Mouse (Mus musculus): Measurements from ENCODE around the gene Sfmbt2.

The Sfmbt2 gene

DNA sequence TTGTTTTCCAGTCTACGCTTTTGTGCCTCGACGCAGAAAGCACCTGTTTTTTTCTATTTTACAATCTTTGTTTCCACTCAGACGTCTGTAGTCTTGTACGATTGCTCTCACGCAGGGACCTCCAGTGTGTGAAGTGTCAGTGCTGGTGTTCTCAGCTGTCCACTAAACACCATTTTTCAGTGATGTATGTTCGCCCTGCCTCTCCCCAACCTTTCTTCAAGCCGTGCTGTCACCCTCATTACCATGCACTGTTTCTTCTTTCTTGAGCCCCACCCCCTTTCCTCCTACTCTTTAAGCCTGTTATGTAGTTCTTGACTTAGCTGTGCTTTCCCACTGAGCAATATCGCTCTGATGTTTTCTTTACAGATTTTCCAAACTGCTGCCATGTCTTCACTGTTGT, 67.0 kb downstream of the Sfmbt2 start:
- in situ Hi-C loops (cut with MboI; ENCODE audit: low pct_unique_long_range_greater_than_20kb in 1 of 2, low sequenced_read_pairs in 2 of 2, unreplicated experiment in 1 of 2) = no loop called here

DNA sequence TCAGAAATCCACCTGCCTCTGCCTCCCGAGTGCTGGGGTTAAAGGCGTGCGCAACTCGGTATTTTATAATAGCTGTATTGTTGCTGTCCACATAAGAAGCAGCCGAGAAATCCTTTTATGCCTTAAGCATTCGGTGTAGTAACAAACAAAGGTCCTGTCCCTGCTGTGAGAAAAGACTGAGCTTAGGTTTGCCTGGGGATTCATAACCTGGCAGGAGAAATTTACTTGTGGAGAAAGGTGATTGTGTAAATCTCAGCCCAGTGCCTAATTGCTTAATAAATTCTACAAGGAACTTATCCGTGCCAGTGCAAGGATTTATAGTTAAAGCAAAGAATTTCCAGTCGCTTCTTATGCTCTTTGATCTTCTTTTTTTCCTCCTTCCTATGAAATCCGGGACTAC, 71.5 kb downstream of the Sfmbt2 start:
- in situ Hi-C loops (cut with MboI; ENCODE audit: low pct_unique_long_range_greater_than_20kb in 1 of 2, low sequenced_read_pairs in 2 of 2, unreplicated experiment in 1 of 2) = no loop called here

DNA sequence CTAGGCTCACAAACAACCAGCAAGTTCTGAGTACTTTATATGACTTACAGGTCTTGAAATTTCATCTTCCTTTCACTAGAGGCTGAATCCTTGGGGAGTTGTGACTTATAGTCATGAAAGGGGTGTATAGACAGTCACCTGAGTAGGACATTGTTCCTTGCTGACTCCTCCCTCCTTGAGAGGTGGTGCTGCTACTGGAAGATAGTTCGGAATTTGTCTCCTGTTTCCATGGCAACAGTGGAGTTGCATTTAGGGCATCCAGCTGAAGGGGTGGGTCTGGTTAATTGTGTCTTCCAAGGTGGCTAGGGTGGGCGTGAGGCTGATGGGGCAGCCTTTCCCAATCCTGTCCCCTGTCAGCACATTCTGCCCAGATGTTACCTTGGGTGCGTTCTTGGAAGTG, 83.3 kb downstream of the Sfmbt2 start:
- in situ Hi-C loops (cut with MboI; ENCODE audit: low pct_unique_long_range_greater_than_20kb in 1 of 2, low sequenced_read_pairs in 2 of 2, unreplicated experiment in 1 of 2) = no loop called here

DNA sequence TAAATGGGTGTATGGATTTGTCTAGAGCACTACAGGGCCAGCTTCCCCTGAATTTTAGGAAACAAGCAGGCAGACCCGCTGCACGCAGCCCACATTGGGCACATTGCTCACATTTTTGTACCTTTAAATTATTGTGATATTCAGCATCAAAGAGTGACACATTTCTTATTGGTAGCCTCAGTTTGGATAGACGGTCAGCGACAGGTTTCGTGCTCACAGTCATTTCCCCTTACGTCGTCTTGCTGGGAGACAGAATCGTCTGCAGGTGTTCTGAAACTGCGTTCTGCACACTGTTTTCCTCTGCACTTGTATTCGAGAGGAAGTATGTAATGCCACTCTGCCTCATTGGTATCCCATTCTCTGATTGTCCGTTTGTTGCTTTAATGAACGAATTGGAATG, 88.0 kb downstream of the Sfmbt2 start:
- in situ Hi-C loops (cut with MboI; ENCODE audit: low pct_unique_long_range_greater_than_20kb in 1 of 2, low sequenced_read_pairs in 2 of 2, unreplicated experiment in 1 of 2) = no loop called here

DNA sequence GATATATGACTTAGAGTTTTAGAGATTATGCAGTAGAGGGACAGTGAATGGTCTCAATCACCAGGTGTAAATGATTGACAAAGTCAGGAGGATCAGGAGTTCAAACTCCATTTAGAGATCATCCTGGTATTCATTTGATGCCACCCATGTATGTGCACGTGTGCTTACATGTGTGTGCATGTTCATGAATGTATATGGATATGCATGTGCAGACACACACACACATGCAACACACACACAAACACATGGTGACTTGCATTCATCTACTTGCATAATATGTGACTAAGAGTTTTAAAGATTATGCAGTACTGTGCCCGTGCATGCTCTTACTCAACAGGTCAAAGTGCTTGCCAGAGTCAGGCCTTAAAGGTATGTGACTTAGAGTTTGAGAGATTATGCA, 146.2 kb downstream of the Sfmbt2 start:
- in situ Hi-C loops (cut with MboI; ENCODE audit: low pct_unique_long_range_greater_than_20kb in 1 of 2, low sequenced_read_pairs in 2 of 2, unreplicated experiment in 1 of 2) = loop anchor here in 1 of 2 experiments (10.0 kb wide), 1 partner anchor 52 kb away; no protein-coding TSS in a partner anchor

DNA sequence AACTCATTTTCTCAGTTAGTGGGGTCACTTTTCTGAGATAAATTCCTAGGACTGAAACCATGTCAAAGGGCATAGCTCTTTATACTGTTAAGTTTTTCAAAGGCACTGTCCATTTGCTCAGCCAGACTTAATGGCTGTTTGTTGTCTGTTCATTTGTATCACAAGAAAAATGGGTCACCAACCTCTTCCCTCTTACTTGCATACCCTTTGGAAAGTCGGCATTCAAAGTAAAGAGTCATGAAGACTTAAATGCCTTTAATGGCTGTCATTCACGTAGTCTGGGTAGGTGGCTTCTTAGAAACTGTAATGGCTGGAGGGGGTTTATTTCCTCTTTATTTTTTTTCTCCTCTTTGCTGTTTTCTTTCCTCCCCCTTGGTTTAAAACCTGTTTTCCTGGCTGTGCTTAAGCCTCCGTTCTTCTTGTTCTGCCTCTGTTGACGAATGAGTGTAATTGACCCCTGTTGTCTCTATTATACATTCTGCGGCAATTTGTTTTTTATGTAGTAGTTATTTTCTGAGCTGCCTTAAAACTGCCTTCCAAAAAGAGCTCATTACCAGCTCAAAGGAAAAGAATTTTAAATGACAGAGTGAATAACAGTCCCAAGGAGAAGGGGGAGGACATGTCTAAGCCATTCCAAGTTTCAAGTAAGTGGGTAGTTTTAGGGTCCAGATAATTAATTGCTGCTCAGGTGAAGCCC, 151.6 kb downstream of the Sfmbt2 start:
- in situ Hi-C loops (cut with MboI; ENCODE audit: low pct_unique_long_range_greater_than_20kb in 1 of 2, low sequenced_read_pairs in 2 of 2, unreplicated experiment in 1 of 2) = no loop called here

DNA sequence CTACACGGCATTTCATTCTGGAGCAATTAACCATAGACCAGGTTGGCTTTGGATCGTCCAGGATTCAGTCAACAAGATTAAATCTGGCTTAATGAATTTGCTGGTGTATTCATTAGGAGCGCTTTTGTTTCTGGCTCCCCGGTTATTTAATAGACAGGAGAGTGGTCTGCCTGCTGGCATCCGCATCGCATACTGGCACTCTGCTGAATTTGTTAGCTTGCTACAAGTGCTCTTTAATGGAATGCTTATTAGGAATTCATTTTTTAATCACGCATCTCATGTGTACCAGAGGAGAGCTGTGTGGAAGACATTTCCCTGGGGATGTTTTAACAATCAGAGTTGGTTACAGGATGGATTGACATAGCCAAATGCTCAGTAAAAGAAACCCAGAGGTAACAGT, 155.3 kb downstream of the Sfmbt2 start:
- in situ Hi-C loops (cut with MboI; ENCODE audit: low pct_unique_long_range_greater_than_20kb in 1 of 2, low sequenced_read_pairs in 2 of 2, unreplicated experiment in 1 of 2) = no loop called here

DNA sequence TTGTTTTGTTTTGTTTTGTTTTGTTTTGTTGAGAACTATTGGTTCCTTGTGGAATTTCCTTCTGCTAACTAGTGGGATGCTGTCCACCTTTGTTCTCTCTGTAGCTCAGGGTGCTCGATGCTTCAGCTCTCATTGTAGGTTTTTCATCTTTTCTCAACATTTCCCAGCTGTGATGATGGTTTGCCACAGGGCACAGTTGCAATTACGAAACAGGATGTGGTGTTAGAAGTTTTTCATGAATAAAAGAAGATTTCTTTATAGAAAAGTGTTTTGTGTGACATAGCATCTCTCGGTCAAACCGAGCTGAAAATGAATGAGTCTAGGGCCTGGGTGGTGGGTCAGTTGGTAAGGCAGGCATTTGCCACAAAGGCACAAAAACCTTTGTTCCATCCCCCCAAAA, 171.5 kb downstream of the Sfmbt2 start:
- in situ Hi-C loops (cut with MboI; ENCODE audit: low pct_unique_long_range_greater_than_20kb in 1 of 2, low sequenced_read_pairs in 2 of 2, unreplicated experiment in 1 of 2) = no loop called here

DNA sequence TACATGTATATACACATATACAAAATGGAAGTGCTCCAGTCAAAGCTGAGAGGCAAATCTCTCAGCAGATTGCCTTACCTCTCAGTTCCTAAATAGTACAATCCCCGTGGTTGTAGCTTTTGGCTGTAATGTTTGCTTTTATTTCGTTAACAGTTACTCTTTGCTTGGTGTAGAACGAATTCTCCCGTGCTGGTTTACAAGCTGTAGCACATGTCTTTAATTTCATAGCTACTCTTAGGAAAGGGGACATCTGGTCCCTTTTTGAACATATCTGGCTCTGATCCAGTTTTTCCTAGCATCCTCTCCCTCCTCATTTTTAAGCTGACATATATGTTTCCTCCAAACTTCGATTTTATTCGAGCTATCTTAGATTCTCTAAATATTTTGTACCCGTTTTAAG, 172.1 kb downstream of the Sfmbt2 start:
- in situ Hi-C loops (cut with MboI; ENCODE audit: low pct_unique_long_range_greater_than_20kb in 1 of 2, low sequenced_read_pairs in 2 of 2, unreplicated experiment in 1 of 2) = no loop called here

DNA sequence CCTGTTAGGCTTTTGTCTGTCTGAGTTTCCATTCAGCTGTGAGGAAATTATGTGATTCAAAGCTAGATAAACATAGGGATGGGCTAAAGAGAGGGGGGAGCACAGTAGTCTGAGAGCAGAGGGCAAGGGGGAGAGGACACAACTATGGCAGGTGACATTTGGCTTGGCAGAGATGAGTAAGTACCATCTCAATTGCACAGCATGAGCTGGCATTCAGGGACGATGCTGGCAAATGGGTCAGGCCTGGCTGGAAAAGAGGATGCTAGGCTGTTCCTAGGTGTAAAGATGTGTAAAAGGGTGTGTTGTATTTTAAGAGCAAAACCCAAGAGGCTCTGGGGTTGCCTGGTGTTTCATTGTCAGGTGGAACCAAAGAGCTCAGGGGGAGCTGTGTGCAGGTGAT, 188.5 kb downstream of the Sfmbt2 start:
- in situ Hi-C loops (cut with MboI; ENCODE audit: low pct_unique_long_range_greater_than_20kb in 1 of 2, low sequenced_read_pairs in 2 of 2, unreplicated experiment in 1 of 2) = no loop called here

DNA sequence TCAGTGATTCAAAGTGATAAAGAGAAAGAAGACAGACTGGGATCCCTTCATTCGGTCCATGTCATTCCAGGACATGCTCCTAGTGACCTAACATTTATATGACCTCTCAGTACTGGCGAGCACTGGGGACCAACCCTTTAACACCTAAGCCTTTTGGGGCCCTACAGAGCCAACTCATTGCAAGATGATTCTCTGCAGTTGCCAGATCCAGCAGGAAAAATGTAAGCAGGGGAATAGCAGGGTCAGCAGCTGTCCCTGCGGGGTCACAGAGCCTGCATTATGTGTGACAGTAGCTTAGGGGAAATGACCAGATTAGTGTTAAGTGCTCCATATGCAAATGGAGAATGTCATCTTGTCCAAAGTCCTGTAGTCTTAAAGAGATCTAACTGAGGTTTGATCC, 195.2 kb downstream of the Sfmbt2 start:
- in situ Hi-C loops (cut with MboI; ENCODE audit: low pct_unique_long_range_greater_than_20kb in 1 of 2, low sequenced_read_pairs in 2 of 2, unreplicated experiment in 1 of 2) = no loop called here

DNA sequence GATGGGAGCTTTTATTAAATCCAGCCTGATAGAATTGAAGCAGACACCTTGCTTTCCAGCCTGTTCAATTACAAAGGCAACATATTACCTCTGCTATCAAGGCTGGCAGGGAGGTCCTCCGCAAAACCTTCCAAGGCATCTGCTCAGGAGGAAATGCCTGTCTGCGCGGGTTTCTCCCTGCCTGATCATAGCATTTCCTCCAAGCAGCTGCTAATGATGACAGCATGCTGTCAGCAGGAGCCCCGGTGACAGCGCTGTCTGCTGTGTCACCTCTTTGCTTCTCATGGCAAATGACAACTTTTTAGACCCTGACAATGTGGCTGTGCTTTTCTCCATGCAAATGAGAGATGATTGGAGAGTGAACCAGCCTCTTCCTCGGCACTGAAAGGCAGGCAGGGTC, 199.1 kb downstream of the Sfmbt2 start:
- in situ Hi-C loops (cut with MboI; ENCODE audit: low pct_unique_long_range_greater_than_20kb in 1 of 2, low sequenced_read_pairs in 2 of 2, unreplicated experiment in 1 of 2) = no loop called here

DNA sequence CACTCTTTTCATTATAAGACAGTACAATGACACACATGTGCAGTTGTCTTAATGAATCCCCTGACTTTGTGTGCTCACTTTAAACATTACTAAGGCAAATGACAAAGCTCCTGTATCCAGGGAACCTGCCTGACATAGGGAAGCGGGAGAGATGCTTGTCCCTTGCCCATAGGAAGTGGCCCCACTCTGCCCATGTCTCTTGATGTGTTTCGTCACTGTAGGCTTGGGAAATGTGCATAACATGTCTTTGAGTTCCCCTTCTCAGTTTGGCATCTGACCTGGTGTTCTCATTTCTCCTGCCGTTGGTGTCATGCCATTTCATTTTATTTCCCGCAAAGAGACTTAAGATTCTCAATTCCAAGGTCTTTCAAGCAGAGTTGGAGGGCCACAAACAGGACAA, 202.0 kb downstream of the Sfmbt2 start:
- in situ Hi-C loops (cut with MboI; ENCODE audit: low pct_unique_long_range_greater_than_20kb in 1 of 2, low sequenced_read_pairs in 2 of 2, unreplicated experiment in 1 of 2) = no loop called here

DNA sequence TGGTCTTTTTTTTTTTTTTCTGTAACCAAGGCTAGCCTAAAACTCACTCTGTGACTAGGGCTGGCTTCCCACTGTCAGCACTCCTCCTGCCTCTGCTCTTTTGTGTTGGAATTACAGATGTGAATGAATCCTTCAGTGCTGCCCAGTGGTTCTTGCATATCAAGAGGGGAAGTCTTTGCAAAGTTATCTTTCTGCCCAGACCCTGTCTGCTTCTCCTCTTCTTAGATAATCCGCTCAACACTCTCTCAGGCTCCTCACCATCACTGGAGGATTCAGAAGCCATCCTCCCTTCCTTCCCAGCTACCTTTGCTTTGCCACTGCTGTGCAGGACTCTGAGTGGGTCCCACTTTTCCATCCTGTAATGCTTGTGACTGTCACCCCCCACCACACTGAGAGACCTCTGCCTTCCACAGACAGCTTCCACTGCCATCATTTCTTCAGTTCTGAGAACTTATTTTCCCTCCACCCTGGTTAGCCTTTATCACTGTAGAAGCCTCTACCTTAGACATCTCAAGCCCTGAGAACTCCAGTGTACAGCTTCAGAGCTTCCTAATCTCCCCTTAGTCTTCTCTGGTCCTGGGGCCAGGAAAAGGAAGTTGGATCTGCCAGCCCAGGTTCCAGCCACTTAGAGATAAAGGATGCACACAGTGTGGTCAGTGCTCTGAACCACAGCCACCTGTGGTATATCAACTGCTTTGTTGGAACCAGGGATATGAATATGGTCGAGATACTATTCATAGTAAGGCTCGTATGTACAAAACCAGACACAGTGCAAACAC, 205.8 kb downstream of the Sfmbt2 start:
- in situ Hi-C loops (cut with MboI; ENCODE audit: low pct_unique_long_range_greater_than_20kb in 1 of 2, low sequenced_read_pairs in 2 of 2, unreplicated experiment in 1 of 2) = no loop called here

DNA sequence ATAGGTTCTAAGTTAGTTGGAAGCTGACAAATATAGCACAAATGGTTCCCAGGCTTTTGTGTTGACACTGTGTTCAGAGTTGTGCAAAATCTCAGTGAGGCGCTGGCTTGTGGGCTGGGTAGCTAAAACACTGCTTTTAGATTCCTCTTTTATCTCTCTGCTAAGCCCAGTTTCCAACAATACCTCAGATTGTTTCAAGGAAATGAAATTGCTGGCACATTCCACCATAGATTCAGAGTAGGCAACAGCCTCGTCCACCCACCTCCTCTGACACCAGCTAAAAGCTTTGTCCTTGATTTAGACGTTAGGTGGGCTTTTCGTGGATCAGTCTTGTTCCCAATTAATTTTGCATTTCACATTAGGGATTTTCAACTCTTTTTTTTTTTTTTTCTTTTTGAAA, 212.4 kb downstream of the Sfmbt2 start:
- in situ Hi-C loops (cut with MboI; ENCODE audit: low pct_unique_long_range_greater_than_20kb in 1 of 2, low sequenced_read_pairs in 2 of 2, unreplicated experiment in 1 of 2) = no loop called here

DNA sequence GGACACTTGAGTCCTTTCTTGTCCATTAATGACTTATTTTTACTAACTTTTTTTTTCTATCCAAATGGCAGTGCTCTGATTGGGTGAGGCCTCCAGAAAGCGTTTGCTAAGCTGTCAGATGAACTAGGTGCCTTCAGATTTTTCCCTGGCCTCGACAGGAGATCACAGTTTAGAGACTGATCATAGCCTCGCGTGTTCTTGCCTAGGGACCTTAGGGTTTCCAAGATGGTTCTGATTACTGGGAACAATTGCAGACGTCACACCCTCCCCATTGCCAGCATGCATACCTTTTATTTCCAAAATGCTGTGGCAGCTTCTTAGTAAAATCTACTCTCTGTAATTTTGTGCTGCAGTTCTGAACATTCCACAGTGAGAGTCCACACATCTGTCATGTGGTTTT, 212.8 kb downstream of the Sfmbt2 start:
- in situ Hi-C loops (cut with MboI; ENCODE audit: low pct_unique_long_range_greater_than_20kb in 1 of 2, low sequenced_read_pairs in 2 of 2, unreplicated experiment in 1 of 2) = no loop called here

DNA sequence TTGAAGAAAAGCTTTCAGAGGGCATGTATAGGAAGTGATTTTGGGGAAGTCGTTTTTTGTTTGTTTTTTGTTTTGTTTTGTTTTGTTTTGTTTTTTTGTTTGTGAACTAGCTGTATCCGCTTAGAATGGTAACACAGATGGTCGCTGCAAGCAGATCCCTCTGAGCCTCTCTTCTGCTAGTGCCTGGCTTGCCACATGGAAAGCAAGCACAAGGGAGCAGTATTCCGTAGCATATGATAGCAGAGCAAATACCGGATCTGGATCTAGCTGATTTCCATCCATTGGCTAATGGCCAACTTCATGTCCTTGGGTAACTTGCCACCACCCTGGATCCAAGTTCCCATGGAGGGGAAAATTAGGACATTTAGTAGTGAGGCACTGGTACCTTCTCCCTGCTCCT, 221.0 kb downstream of the Sfmbt2 start:
- in situ Hi-C loops (cut with MboI; ENCODE audit: low pct_unique_long_range_greater_than_20kb in 1 of 2, low sequenced_read_pairs in 2 of 2, unreplicated experiment in 1 of 2) = no loop called here

DNA sequence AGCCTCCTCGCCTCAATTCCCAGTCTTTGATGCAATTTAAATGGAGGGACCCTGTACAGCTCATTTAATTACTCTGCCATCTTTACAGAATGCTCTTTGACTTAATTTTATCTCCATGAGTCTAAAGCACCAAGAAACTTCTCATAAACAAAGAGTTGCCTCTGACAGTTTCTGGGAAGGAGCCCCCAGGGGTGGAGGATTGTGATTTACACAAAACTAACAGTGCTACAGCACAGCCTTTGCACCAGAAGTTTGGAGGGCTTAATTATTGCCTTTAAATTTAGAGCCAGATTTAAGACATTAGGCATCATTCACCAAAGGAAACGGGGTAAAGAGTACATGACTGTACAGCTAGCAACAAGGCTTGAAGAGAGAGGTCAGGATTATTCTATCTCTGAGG, 245.2 kb downstream of the Sfmbt2 start:
- in situ Hi-C loops (cut with MboI; ENCODE audit: low pct_unique_long_range_greater_than_20kb in 1 of 2, low sequenced_read_pairs in 2 of 2, unreplicated experiment in 1 of 2) = no loop called here
